Mouse (Mus musculus) effector memory CD4-positive, alpha-beta T cell, adult 7 months (primary cell): ENCODE data around the gene Pp2d1. TPM values are rescaled to one million over a fixed set of nuclear protein-coding genes. Genes with fewer than 3 reads are reported as not detected.

Experiments
- polyA plus RNA-seq: library from polyadenylated mRNA; unstranded; fragments of 100-300 nt; shearing (Covaris generic); gene quantifications from one replicate; pipeline ENCODE4 v1.2.1, GENCODE M21; 2017

Pp2d1 gene
- polyA plus RNA-seq: 0.89 TPM

GRCm38 (mm10) chr17:53539351-53539750, at the start of gene Pp2d1:
TSS of gene Pp2d1 (minus strand) at chr17:53539451.

GRCm38 (mm10) chr17:53566161-53566918, 27.1 kb upstream of the Pp2d1 start, which contains the start of gene Kat2b:
TSS of gene Kat2b (plus strand) at chr17:53566861.

GRCm38 (mm10) chr17:53478858-53479603, 60.2 kb downstream of the Pp2d1 start, which contains the start of gene Rab5a:
TSS of gene Rab5a (plus strand) at chr17:53479234.

GRCm38 (mm10) chr17:53462603-53463495, 76.4 kb downstream of the Pp2d1 start, which contains the start of gene Efhb:
TSS of gene Efhb (minus strand) at chr17:53463321.

Other genes with a start within 250 kb of the Pp2d1 start
- gene Efhb, start 76.1 kb downstream of the Pp2d1 start, polyA plus RNA-seq: 0.34 TPM
- 166 TPM for gene Rab5a, start 60.2 kb downstream of the Pp2d1 start, polyA plus RNA-seq
- gene Kat2b, start 27.4 kb upstream of the Pp2d1 start, polyA plus RNA-seq: 15.3 TPM
- gene Sgo1, start 149.9 kb upstream of the Pp2d1 start, polyA plus RNA-seq: 0.17 TPM